Mouse (Mus musculus): ENCODE measurements around the gene Cttn. TPM values are rescaled to one million over a fixed set of nuclear protein-coding genes. Genes with fewer than 3 reads are reported as not detected.

Cttn gene
- total RNA-seq, 2 experiments from 2014 or later = 179 to 196 TPM

- peak; percentile 64 to 80 for DNase-seq (ENCODE audit: low spot score in 2 of 2)
Observed at GRCm38 (mm10) chr7:144449637-144450570, 20.9 kb downstream of the Cttn start.

GRCm38 (mm10) chr7:144448186-144448585 lies 22.6 kb downstream of the Cttn start:
- DNase-seq (ENCODE audit: low spot score in 2 of 2) = no peak

GRCm38 (mm10) chr7:144447146-144447545 lies 23.7 kb downstream of the Cttn start:
- no peak for DNase-seq (ENCODE audit: low spot score in 2 of 2)

GRCm38 (mm10) chr7:144444788-144445187 lies 26.0 kb downstream of the Cttn start:
- no peak for DNase-seq (ENCODE audit: low spot score in 2 of 2)

GRCm38 (mm10) chr7:144441976-144442375 lies 28.8 kb downstream of the Cttn start:
- DNase-seq (ENCODE audit: low spot score in 2 of 2) = no peak

- no peak for DNase-seq (ENCODE audit: low spot score in 2 of 2)
Observed at GRCm38 (mm10) chr7:144441466-144441865, 29.3 kb downstream of the Cttn start.

GRCm38 (mm10) chr7:144438811-144439210 lies 32.0 kb downstream of the Cttn start:
- DNase-seq (ENCODE audit: low spot score in 2 of 2) = no peak

- DNase-seq (ENCODE audit: low spot score in 2 of 2) = no peak
Observed at GRCm38 (mm10) chr7:144432920-144433319, 37.9 kb downstream of the Cttn start.

- no peak for DNase-seq (ENCODE audit: low spot score in 2 of 2)
Observed at GRCm38 (mm10) chr7:144427460-144427859, 43.3 kb downstream of the Cttn start.

- DNase-seq (ENCODE audit: low spot score in 2 of 2) = no peak
Observed at GRCm38 (mm10) chr7:144426594-144426993, 44.2 kb downstream of the Cttn start.

GRCm38 (mm10) chr7:144425953-144426352 lies 44.9 kb downstream of the Cttn start:
- DNase-seq (ENCODE audit: low spot score in 2 of 2) = peak in 1 of 2 experiments; percentile 78

GRCm38 (mm10) chr7:144421478-144421877 lies 49.3 kb downstream of the Cttn start:
- no peak for DNase-seq (ENCODE audit: low spot score in 2 of 2)

- DNase-seq (ENCODE audit: low spot score in 2 of 2) = no peak
Observed at GRCm38 (mm10) chr7:144420552-144420951, 50.3 kb downstream of the Cttn start.

- peak; percentile 89 to 93 for DNase-seq (ENCODE audit: low spot score in 2 of 2)
Observed at GRCm38 (mm10) chr7:144417644-144418343, 53.0 kb downstream of the Cttn start.

GRCm38 (mm10) chr7:144417234-144417633 lies 53.6 kb downstream of the Cttn start:
- DNase-seq (ENCODE audit: low spot score in 2 of 2) = no peak

- DNase-seq (ENCODE audit: low spot score in 2 of 2) = peak in 1 of 2 experiments; percentile 48
Observed at GRCm38 (mm10) chr7:144415795-144416194, 55.0 kb downstream of the Cttn start.

GRCm38 (mm10) chr7:144414632-144415031 lies 56.2 kb downstream of the Cttn start:
- DNase-seq (ENCODE audit: low spot score in 2 of 2) = no peak

GRCm38 (mm10) chr7:144411967-144412906 lies 58.6 kb downstream of the Cttn start:
- no peak for DNase-seq (ENCODE audit: low spot score in 2 of 2)

- no peak for DNase-seq (ENCODE audit: low spot score in 2 of 2)
Observed at GRCm38 (mm10) chr7:144409682-144410081, 61.1 kb downstream of the Cttn start.

GRCm38 (mm10) chr7:144408464-144409000 lies 62.3 kb downstream of the Cttn start:
- no peak for DNase-seq (ENCODE audit: low spot score in 2 of 2)

- peak in 1 of 2 experiments; percentile 75 for DNase-seq (ENCODE audit: low spot score in 2 of 2)
Observed at GRCm38 (mm10) chr7:144407675-144408074, 63.1 kb downstream of the Cttn start.

Measured in layer of hippocampus, adult 18-20 months (tissue).